Mouse (Mus musculus) olfactory bulb, adult 2 months (tissue): ENCODE data around the gene Dlg2. TPM values are rescaled to one million over a fixed set of nuclear protein-coding genes. Genes with fewer than 3 reads are reported as not detected.

ENCODE experiments used
- H3K27ac ChIP-seq: fragments of 200-500 bp; 2 replicates; pipeline ENCODE4 v1.5.1; 2012; ENCODE audit warnings: low read depth, low read length; ENCODE audit not compliant: insufficient read depth
- H3K4me1 ChIP-seq: fragments of 200-500 bp; 2 replicates; pipeline ENCODE4 v1.6.1; 2012; ENCODE audit warnings: low read length; ENCODE audit not compliant: control insufficient read depth, insufficient read depth
- H3K4me3 ChIP-seq: fragments of 200-500 bp; 2 replicates; pipeline ENCODE4 v1.5.1; 2012; ENCODE audit warnings: mild to moderate bottlenecking, low read depth, low read length, moderate library complexity; ENCODE audit not compliant: insufficient read depth
- CTCF ChIP-seq: fragments of 200-500 bp; IDR thresholded peaks from 2 replicates; pipeline ENCODE4 v1.5.1; 2012; ENCODE audit warnings: low read depth, mild to moderate bottlenecking, low read length, moderate library complexity; ENCODE audit not compliant: insufficient read depth
- POLR2A ChIP-seq: fragments of 200-500 bp; IDR thresholded peaks from 2 replicates; pipeline ENCODE4 v1.6.1; 2012; ENCODE audit warnings: mild to moderate bottlenecking, low read depth, low read length, moderate library complexity; ENCODE audit not compliant: insufficient read depth
- WGBS: fragments of 180-500 bp; shearing (Covaris S2); methylation state at CpG from one replicate; pipeline ENCODE4 v1.1.7; 2018; 5-methylcytosine and 5-hydroxymethylcytosine counted together
- polyA plus RNA-seq: library from polyadenylated mRNA; stranded (reverse); fragments of >200 nt; gene quantifications from 2 replicates; pipeline ENCODE4 v1.2.4, GENCODE M21; 2012; ENCODE audit warnings: low replicate concordance; ENCODE audit not compliant: missing spikeins, insufficient read depth, insufficient read length

Dlg2 gene
- polyA plus RNA-seq, 1 experiment: not detected

DNA sequence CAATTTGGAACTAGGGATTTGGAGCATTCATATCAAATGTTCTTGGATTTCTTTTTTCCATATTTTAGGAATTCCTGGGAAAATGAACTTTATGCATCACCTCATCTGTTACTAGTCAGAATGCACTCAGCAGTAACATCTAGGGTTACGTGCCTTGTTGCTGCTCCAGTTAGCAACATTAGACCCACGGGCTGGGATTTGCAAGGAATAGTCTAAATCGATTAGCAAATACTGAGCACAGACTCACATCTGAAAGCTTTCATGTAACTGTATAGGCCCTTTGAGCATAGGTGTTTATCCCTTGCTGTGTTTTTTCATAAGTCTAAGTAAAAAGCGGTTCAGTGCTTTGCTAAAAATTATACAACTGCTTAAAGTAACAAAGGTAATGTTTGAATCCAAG lies 1887.3 kb downstream of the Dlg2 start:
- no peak for TF ChIP-seq POLR2A
- no peak for TF ChIP-seq CTCF
- no peak overlapping the region for H3K4me3 ChIP-seq
- H3K4me1 ChIP-seq: 0 out of 2 replicates have a peak, but pooled peaks cover 5% of the 10 kb centered on the region
- WGBS: 87% methylated on average over 4 of the region's 4 CpGs
- H3K27ac ChIP-seq: no peak overlapping the region

GRCm38 (mm10) chr7:92367111-92367510 lies 1890.6 kb downstream of the Dlg2 start:
- H3K27ac ChIP-seq: no peak overlapping the region

GRCm38 (mm10) chr7:92370521-92370920 lies 1894.0 kb downstream of the Dlg2 start:
- TF ChIP-seq POLR2A: no peak
- TF ChIP-seq CTCF: no peak
- H3K4me3 ChIP-seq: no peak overlapping the region
- H3K4me1 ChIP-seq: no peaks in the 10 kb centered on the region
- no peak overlapping the region for H3K27ac ChIP-seq

More at GRCm38 (mm10) chr7:92367111-92367510, 1890.6 kb downstream of the Dlg2 start:
- 43% methylated on average over 1 of the region's 1 CpGs for WGBS
- H3K4me1 ChIP-seq: 0 out of 2 replicates have a peak, but pooled peaks cover 5% of the 10 kb centered on the region
- TF ChIP-seq POLR2A: no peak
- TF ChIP-seq CTCF: no peak
- no peak overlapping the region for H3K4me3 ChIP-seq

GRCm38 (mm10) chr7:92371638-92372037 lies 1895.2 kb downstream of the Dlg2 start:
- Histone ChIP-seq H3K4me1 (no peaks in the 10 kb centered on the region), H3K4me3 (no peak overlapping the region), H3K27ac (no peak overlapping the region)
- WGBS: 68% methylated on average over 4 of the region's 4 CpGs
- TF ChIP-seq CTCF (no peak), POLR2A (no peak)

- Histone ChIP-seq H3K27ac (no peak overlapping the region), H3K4me3 (no peak overlapping the region), H3K4me1 (no peaks in the 10 kb centered on the region)
- TF ChIP-seq CTCF: no peak
- no peak for TF ChIP-seq POLR2A
- WGBS: 75% methylated on average over 5 of the region's 5 CpGs
These were observed 1897.4 kb downstream of the Dlg2 start for GRCm38 (mm10) chr7:92373863-92374357.

- 12% methylated on average over 5 of the region's 5 CpGs for WGBS
- Histone ChIP-seq H3K4me3 (no peak overlapping the region), H3K27ac (no peak overlapping the region), H3K4me1 (no peaks in the 10 kb centered on the region)
- TF ChIP-seq CTCF (no peak), POLR2A (no peak)
These were observed 1907.5 kb downstream of the Dlg2 start for GRCm38 (mm10) chr7:92383913-92384484.

DNA sequence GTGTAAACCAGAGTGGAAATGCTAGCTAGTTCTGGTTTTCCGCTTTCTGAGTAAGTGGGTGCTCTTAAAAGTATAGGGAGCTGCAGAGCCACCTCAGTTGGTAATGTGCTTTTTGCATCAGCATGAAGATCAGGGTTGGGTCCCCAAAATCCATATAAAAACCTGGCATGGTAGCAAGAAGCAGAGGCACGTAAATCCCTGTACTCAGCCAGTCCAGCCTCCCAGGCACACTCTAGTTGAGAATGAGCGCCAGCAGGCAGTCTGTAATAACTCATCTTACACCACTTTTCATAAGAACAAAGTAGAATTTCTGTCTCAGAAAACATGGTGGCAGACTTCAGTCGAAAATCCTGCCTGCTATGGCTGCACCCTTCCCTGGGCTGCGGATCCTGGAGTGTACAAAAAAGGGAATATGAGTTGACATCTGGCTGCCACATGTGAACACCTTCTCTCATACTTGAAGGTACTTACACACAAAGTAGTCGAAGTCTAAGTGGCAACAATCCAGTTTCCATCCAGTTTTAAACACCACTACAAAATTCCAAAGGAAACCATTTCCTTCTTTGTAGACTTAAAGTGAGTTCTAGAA lies 1915.7 kb downstream of the Dlg2 start:
- no peak overlapping the region for H3K4me3 ChIP-seq
- H3K27ac ChIP-seq: no peak overlapping the region
- TF ChIP-seq POLR2A: no peak
- 86% methylated on average over 6 of the region's 6 CpGs for WGBS
- peaks cover 2% of the 10 kb centered on the region; the same call in 1 of the 2 replicates for H3K4me1 ChIP-seq

DNA sequence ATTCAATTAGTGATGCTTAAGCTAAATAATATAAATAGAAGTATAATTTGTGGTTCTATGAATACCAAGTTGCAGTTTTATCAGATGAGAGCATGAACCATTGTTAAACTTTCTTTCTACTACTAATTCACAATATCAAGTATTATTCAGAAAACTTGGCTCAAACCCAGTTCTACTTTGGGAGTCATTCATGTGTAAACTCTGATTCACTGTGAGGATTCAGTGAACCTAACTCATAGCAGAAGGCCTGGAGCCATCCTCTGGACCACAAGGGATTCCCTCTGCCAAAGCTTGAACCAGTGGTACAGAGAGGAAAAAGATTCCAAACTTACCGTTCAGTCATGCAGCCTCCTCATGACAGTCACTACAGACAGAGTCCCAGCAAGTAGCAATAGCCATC lies 1920.3 kb downstream of the Dlg2 start:
- Histone ChIP-seq H3K4me1 (peaks cover 2% of the 10 kb centered on the region; the same call in 1 of the 2 replicates), H3K27ac (no peak overlapping the region), H3K4me3 (no peak overlapping the region)
- WGBS: 66% methylated on average over 1 of the region's 1 CpGs
- TF ChIP-seq CTCF (no peak), POLR2A (no peak)

DNA sequence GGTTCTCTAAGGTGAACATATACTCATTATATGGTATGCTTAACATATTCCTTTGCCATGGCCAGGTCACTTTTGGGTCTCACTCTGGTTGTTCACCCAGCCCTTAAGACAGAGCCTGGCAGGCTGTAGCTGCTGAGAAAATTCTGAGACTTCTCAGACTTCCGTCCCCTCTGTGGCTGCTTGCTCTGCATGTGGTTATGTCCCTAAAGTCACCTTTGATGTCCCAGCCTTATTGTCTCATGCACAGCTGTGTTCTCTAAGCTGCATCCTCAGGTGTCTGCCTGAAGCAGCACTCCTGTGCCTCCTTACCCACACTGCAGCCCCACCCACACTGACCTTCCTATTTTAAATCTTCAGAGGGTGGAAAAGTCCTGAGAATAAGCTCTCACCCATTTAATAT lies 1922.4 kb downstream of the Dlg2 start:
- WGBS: 84% methylated on average over 1 of the region's 1 CpGs
- no peak overlapping the region for H3K4me3 ChIP-seq
- no peak overlapping the region for H3K27ac ChIP-seq
- TF ChIP-seq CTCF (no peak), POLR2A (no peak)
- peaks cover 2% of the 10 kb centered on the region; the same call in 1 of the 2 replicates for H3K4me1 ChIP-seq
